Mouse (Mus musculus) skeletal muscle tissue, postnatal 0 days (tissue): Measurements from ENCODE around the gene Pkn1. TPM values are rescaled to one million over a fixed set of nuclear protein-coding genes. Genes with fewer than 3 reads are reported as not detected.

ENCODE experiments used
- microRNA-seq, 2 experiments: library from miRNA; unstranded; fragments of <30 nt; microRNA quantifications; one replicate each; pipeline ENCODE4; 2016
- polyA plus RNA-seq: library from polyadenylated mRNA; unstranded; fragments of >200 nt; fragmentation: Nextera tagmentation; extraction: Ambion mirVana; gene quantifications from 2 replicates; pipeline ENCODE4 v1.2.1, GENCODE M21; 2015

The Pkn1 gene
- polyA plus RNA-seq: 16.1 and 17.8 TPM in 2 replicates

DNA sequence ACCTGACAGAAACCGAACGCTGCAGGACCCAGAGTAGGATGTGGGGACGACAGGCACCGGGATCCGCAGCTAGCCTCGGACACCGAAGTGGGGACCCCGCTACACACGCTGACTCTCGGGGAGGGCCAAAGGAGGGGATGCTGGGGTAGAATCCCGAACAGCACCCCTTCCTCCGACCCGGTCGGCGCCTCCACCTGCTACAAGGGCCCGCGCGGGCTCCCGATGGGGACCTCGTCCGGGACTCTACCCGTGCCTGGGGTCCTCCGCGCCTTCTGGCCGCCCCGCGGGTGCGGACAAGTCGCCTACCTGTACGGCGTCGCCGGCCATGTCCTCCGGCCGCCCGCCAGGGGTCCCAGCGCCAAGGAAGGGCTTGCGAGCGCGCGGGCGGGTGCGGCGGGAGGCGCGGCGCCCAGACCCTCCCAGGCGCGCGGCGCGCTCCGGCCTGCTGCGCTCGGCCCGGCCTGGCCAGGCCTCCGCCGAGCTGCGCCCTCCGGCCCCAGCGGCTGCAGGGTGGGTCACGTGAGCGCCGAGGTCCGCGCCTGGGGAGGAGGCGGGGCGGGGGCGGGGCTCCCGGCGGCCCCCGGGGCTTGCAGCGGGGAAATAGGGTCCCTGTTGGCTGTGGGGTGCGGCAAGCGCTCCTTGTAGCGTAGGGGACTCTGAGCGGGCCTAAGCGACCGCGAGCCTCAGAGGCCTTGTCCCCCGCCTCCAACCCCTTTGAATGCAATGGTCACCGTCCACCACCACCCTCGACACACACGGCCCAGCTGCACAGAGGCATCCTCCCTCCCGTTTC, at the start of gene Pkn1:
Gene Pkn1 (minus strand): TSS at position 519 of the 793 bp plus-strand sequence.

DNA sequence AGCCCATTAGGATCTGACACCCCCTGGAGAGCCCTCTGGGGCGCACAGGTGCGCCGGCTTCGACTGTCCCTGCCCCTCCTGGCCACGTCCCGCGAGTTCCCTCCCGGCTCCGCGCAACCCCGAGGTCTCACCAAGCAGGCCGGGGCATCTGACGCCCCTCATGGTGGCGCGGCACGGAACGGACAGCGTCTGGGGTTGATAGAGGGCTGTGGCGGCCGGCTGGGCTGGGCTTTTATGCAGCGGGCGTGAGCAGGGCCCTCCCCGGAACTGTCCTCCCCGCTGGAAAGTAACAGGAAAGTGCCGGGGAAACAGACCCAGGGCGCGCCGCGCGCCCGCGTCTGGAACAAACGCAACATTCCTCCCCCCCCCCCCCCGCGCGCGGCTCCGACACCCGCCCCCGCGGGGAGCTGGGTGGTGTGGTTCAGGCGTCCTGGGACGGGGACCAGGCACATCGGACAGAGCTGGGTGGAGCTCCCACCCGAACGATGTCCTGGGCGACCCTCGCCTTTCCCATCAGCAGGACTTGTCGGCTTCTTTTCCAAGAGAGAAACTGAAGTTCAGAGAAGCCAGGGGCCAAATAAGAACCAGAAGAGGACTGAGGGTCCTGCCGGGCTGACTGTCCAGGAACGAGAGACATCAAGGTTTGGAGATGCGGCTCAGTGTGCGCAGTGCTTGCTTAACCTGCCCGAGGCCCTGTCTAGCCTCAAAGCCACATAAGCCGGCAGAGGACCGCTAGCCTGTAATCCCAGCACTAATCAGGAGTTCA, 42.2 kb upstream of the Pkn1 start, which contains the start of gene Adgre5:
Gene Adgre5 (minus strand): TSS at position 351 of the 766 bp plus-strand sequence.

DNA sequence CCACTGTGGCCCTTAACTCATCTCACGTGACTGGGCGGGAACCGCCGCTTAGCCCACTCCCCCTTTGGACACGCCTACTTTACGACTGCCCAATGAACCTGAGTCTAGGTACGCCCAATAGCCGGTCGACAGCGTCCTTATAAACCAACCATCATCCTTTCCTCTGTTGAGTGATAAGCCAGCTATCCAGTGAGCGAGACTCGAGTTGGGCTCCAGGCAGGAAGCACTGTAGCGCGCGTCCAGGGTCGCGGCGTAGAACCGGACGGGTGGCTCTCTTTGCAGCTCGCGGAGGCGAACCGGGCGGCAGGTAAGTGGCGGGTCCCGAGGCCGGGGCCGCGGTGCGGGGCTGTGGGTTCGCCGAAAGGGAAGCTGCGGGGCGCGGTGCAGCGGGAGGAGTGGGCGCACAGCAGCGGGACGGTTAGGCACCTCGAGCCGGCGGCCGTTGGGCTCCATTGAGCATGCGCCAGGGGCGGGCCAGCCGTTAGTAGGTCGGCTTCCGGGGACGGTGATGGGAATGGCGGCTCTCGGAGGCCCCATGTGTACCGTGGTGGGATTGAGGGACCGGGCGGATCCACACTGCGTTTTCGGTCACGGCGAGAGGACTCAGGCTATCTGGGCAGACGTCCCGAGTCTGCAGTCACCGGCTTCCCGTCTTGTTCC, 16.2 kb upstream of the Pkn1 start, which contains the start of gene Ddx39:
Gene Ddx39 (plus strand): TSS at position 147 of the 660 bp plus-strand sequence.

GRCm38 (mm10) chr8:83665969-83666865, 32.8 kb downstream of the Pkn1 start, which contains the start of gene Ptger1:
TSS of gene Ptger1 (plus strand) at chr8:83666678.

GRCm38 (mm10) chr8:83652030-83652743, 46.8 kb downstream of the Pkn1 start, which contains the start of gene Gipc1:
TSS of gene Gipc1 (plus strand) at chr8:83652677.

Small RNA genes within 50 kb of the gene (microRNA-seq; reads per million reads assigned to microRNA genes)
- 0.20 to 0.85 reads per million in 2 experiments for gene Mir1668

Other genes with a start within 250 kb of the Pkn1 start
- gene Scoc, start 240.8 kb downstream of the Pkn1 start, polyA plus RNA-seq: 54.2 and 62.0 TPM in 2 replicates
- gene Olfr370, start 163.4 kb downstream of the Pkn1 start, polyA plus RNA-seq: not detected in 2 replicates
- 696 and 775 TPM in 2 replicates for gene Ndufb7, start 132.5 kb downstream of the Pkn1 start, polyA plus RNA-seq
- gene Tecr, start 91.2 kb downstream of the Pkn1 start, polyA plus RNA-seq: 252 and 262 TPM in 2 replicates
- 20.7 and 22.4 TPM in 2 replicates for gene Dnajb1, start 91.0 kb downstream of the Pkn1 start, polyA plus RNA-seq
- gene Gipc1, start 46.5 kb downstream of the Pkn1 start, polyA plus RNA-seq: 72.1 and 81.6 TPM in 2 replicates
- gene Ptger1, start 32.5 kb downstream of the Pkn1 start, polyA plus RNA-seq: 0.15 and 0.21 TPM in 2 replicates
- 38.8 and 42.0 TPM in 2 replicates for gene Ddx39, start 16.0 kb upstream of the Pkn1 start, polyA plus RNA-seq
- gene Adgre5, start 42.1 kb upstream of the Pkn1 start, polyA plus RNA-seq: 42.7 and 50.2 TPM in 2 replicates
- gene Adgrl1, start 200.9 kb upstream of the Pkn1 start, polyA plus RNA-seq: 3.8 and 3.9 TPM in 2 replicates